Mouse (Mus musculus) liver, adult 2 months (tissue): ENCODE data around the gene Srsf3.

Experiments used
- CTCF ChIP-seq: fragments of 200-500 bp; IDR thresholded peaks from 2 replicates; pipeline ENCODE4 v1.5.1; 2011; ENCODE audit warnings: low read depth, low read length, control low read depth
- POLR2A ChIP-seq: fragments of 200-500 bp; IDR thresholded peaks from 2 replicates; pipeline ENCODE4 v1.6.1; 2011; ENCODE audit warnings: low read length, control low read depth; ENCODE audit not compliant: insufficient read depth; ENCODE audit errors: extremely low read depth

- TF ChIP-seq CTCF (no peak), POLR2A (no peak)
Measured at GRCm38 (mm10) chr17:29074085-29074484, 41.7 kb downstream of the Srsf3 start.
